Mouse (Mus musculus): ENCODE data around the gene Dclk1.

DNA sequence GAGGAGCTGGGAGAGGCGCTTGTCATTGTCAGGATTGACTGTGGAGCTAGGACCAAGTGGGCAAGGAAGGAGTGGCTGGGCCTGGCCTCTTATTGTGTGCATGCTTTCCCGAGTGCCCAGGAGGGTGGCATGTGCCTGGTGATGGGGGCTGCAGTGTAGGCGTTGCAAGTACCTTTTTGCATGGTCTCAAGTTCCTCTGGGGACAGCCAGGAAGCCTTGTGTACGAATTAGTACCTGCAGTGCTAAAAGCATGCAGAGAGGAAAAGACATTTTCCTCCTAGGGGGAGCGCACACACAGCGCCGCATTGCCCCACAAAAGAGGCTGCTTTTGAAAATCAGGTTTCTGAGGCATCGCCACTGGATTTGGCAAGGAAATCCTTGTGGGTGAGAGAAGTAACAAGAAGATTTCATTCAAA, 900 bp downstream of the Dclk1 start:
- TF ChIP-seq CTCF (conservative IDR thresholded peaks at IDR 0.05; ENCODE audit: insufficient read depth, insufficient read length, low read depth, low read length), result no peak
- no peak for TF ChIP-seq POLR2A (IDR thresholded peaks at IDR 0.05; ENCODE audit: low read depth, low read length)

Measured in kidney, adult 2 months (tissue).